Mouse (Mus musculus) CH12.LX (cell line): ENCODE data around the gene Wbp11. TPM values are rescaled to one million over a fixed set of nuclear protein-coding genes. Genes with fewer than 3 reads are reported as not detected.

Experiments used
- DNase-seq: peaks from one replicate; pipeline ENCODE4 v3.0.0-alpha.2; 2013; ENCODE audit errors: extremely low read depth
- H3K27ac ChIP-seq: 2 replicates; pipeline ENCODE4 v1.5.1; 2012; ENCODE audit warnings: low read depth, mild to moderate bottlenecking, control low read depth, moderate library complexity; ENCODE audit not compliant: insufficient read depth
- H3K27me3 ChIP-seq: replicated peaks from 2 replicates; pipeline ENCODE3; 2012; ENCODE audit warnings: inconsistent platforms
- H3K36me3 ChIP-seq, 2 experiments: replicated peaks in 1 of 2; 2 replicates each; pipeline versions ENCODE3 to v1.6.1; 2012; ENCODE audit warnings: inconsistent platforms in 1 of 2, low read length in 1 of 2, mild to moderate bottlenecking in 1 of 2, mixed read lengths in 1 of 2, moderate library complexity in 1 of 2; ENCODE audit not compliant: control insufficient read depth in 1 of 2, insufficient read depth in 1 of 2
- H3K4me1 ChIP-seq, 2 experiments: 2 replicates each; pipeline ENCODE4 v1.6.1; 2012; ENCODE audit warnings: inconsistent platforms in 1 of 2, moderate library complexity in 1 of 2; ENCODE audit not compliant: insufficient read depth in 2 of 2, control insufficient read depth in 1 of 2
- H3K4me2 ChIP-seq: 2 replicates; pipeline ENCODE4 v1.6.1; 2012; ENCODE audit warnings: low read depth, mild to moderate bottlenecking, control low read depth; ENCODE audit not compliant: poor library complexity, insufficient read depth, severe bottlenecking
- H3K4me3 ChIP-seq, 3 experiments: fragments of 150-350 bp in 1 of 3; sonication (generic) in 1 of 3; replicated peaks in 1 of 3; 2 replicates each; pipeline versions ENCODE3 to v1.5.1; 2011 to 2012; ENCODE audit warnings: low read depth in 2 of 3, low read length in 2 of 3, mild to moderate bottlenecking in 2 of 3, moderate library complexity in 2 of 3, control low read depth in 1 of 3, improper control_type of control experiment in 1 of 3, inconsistent platforms in 1 of 3, mixed read lengths in 1 of 3; ENCODE audit not compliant: poor library complexity in 1 of 3
- H3K79me2 ChIP-seq: replicated peaks from 2 replicates; pipeline ENCODE4 v1.6.1; 2012; ENCODE audit warnings: mild to moderate bottlenecking, moderate library complexity; ENCODE audit not compliant: control insufficient read depth, poor library complexity, insufficient read depth, severe bottlenecking; ENCODE audit errors: extremely low read depth
- H3K9ac ChIP-seq: 2 replicates; pipeline ENCODE4 v1.6.1; 2012; ENCODE audit warnings: low read depth, mild to moderate bottlenecking, control low read depth, moderate library complexity; ENCODE audit not compliant: insufficient read depth
- H3K9me3 ChIP-seq: replicated peaks from 2 replicates; pipeline ENCODE3; 2012; ENCODE audit warnings: low read length, inconsistent platforms, mixed read lengths
- BHLHE40 ChIP-seq: IDR thresholded peaks from 2 replicates; pipeline ENCODE4 v1.6.1; 2011; ENCODE audit warnings: mild to moderate bottlenecking, low read depth, low read length, improper control_type of control experiment
- CHD1 ChIP-seq: IDR thresholded peaks from 2 replicates; pipeline ENCODE4 v1.6.1; 2012; ENCODE audit warnings: low read depth, low read length, improper control_type of control experiment, inconsistent platforms
- CHD2 ChIP-seq: IDR thresholded peaks from 2 replicates; pipeline ENCODE4 v1.6.1; 2011; ENCODE audit warnings: low read length, improper control_type of control experiment
- CTCF ChIP-seq, 2 experiments: IDR thresholded peaks in 1 of 2; conservative IDR thresholded peaks in 1 of 2; 2 replicates each; pipeline ENCODE4 v1.5.1; 2011 to 2012; ENCODE audit warnings: low read depth in 2 of 2, low read length in 2 of 2, improper control_type of control experiment in 1 of 2, inconsistent platforms in 1 of 2, mild to moderate bottlenecking in 1 of 2, moderate library complexity in 1 of 2
- E2F4 ChIP-seq: IDR thresholded peaks from 2 replicates; pipeline ENCODE4 v1.6.1; 2011; ENCODE audit warnings: low read depth, low read length, improper control_type of control experiment; ENCODE audit not compliant: insufficient replicate concordance
- ELF1 ChIP-seq: IDR thresholded peaks from 2 replicates; pipeline ENCODE4 v1.6.1; 2014; ENCODE audit warnings: low read depth, mild to moderate bottlenecking, inconsistent platforms, low read length, improper control_type of control experiment
- EP300 ChIP-seq: IDR thresholded peaks from 2 replicates; pipeline ENCODE4 v1.6.1; 2011; ENCODE audit warnings: low read length, improper control_type of control experiment
- ETS1 ChIP-seq: conservative IDR thresholded peaks from 2 replicates; pipeline ENCODE4 v1.6.1; 2012; ENCODE audit warnings: low read depth, mild to moderate bottlenecking, inconsistent platforms, low read length, improper control_type of control experiment, moderate library complexity
- GABPA ChIP-seq: IDR thresholded peaks from 2 replicates; pipeline ENCODE4 v1.6.1; 2012; ENCODE audit warnings: low read depth, low read length, improper control_type of control experiment, inconsistent platforms; ENCODE audit not compliant: insufficient replicate concordance
- HCFC1 ChIP-seq: IDR thresholded peaks from 2 replicates; pipeline ENCODE4 v1.6.1; 2012; ENCODE audit warnings: low read depth, mild to moderate bottlenecking, inconsistent platforms, low read length, improper control_type of control experiment
- IRF4 ChIP-seq: IDR thresholded peaks from 2 replicates; pipeline ENCODE4 v1.6.1; 2014; ENCODE audit warnings: low read depth, mild to moderate bottlenecking, inconsistent platforms, low read length, improper control_type of control experiment
- JUN ChIP-seq: IDR thresholded peaks from 2 replicates; pipeline ENCODE4 v1.6.1; 2011; ENCODE audit warnings: low read depth, mild to moderate bottlenecking, low read length, improper control_type of control experiment, moderate library complexity; ENCODE audit not compliant: insufficient read depth
- JUND ChIP-seq: conservative IDR thresholded peaks from 2 replicates; pipeline ENCODE4 v1.6.1; 2011; ENCODE audit warnings: low read depth, low read length, improper control_type of control experiment
- KAT2A ChIP-seq: IDR thresholded peaks from 2 replicates; pipeline ENCODE4 v1.6.1; 2012; ENCODE audit warnings: low read length, improper control_type of control experiment, inconsistent platforms; ENCODE audit not compliant: insufficient replicate concordance
- MAX ChIP-seq: IDR thresholded peaks from 2 replicates; pipeline ENCODE4 v1.6.1; 2011; ENCODE audit warnings: low read length, improper control_type of control experiment
- MAZ ChIP-seq: IDR thresholded peaks from 2 replicates; pipeline ENCODE4 v1.6.1; 2012; ENCODE audit warnings: low read depth, mild to moderate bottlenecking, inconsistent platforms, low read length, improper control_type of control experiment, moderate library complexity
- MEF2A ChIP-seq: IDR thresholded peaks from 2 replicates; pipeline ENCODE4 v1.6.1; 2014; ENCODE audit warnings: low read depth, mild to moderate bottlenecking, inconsistent platforms, low read length, improper control_type of control experiment, borderline replicate concordance
- MXI1 ChIP-seq: IDR thresholded peaks from 2 replicates; pipeline ENCODE4 v1.6.1; 2011; ENCODE audit warnings: mild to moderate bottlenecking, low read depth, low read length, improper control_type of control experiment
- MYC ChIP-seq: IDR thresholded peaks from 2 replicates; pipeline ENCODE4 v1.6.1; 2011; ENCODE audit warnings: low read depth, mild to moderate bottlenecking, improper control_type of control experiment, low read length
- NELFE ChIP-seq: IDR thresholded peaks from 2 replicates; pipeline ENCODE4 v1.6.1; 2011; ENCODE audit warnings: low read depth, low read length, improper control_type of control experiment
- NRF1 ChIP-seq: IDR thresholded peaks from 2 replicates; pipeline ENCODE4 v1.6.1; 2014; ENCODE audit warnings: low read depth, mild to moderate bottlenecking, inconsistent platforms, low read length, improper control_type of control experiment, moderate library complexity
- PAX5 ChIP-seq: IDR thresholded peaks from 2 replicates; pipeline ENCODE4 v1.6.1; 2012; ENCODE audit warnings: low read length, inconsistent platforms, mixed read lengths
- POLR2A ChIP-seq: IDR thresholded peaks from 2 replicates; pipeline ENCODE4 v1.6.1; 2011; ENCODE audit warnings: low read depth, mild to moderate bottlenecking, improper control_type of control experiment, low read length
- POLR2AphosphoS2 ChIP-seq: IDR thresholded peaks from 2 replicates; pipeline ENCODE4 v1.6.1; 2011; ENCODE audit warnings: low read depth, low read length, improper control_type of control experiment
- RAD21 ChIP-seq: IDR thresholded peaks from 2 replicates; pipeline ENCODE4 v1.6.1; 2011; ENCODE audit warnings: low read depth, mild to moderate bottlenecking, low read length, improper control_type of control experiment, moderate library complexity
- RCOR1 ChIP-seq: conservative IDR thresholded peaks from 2 replicates; pipeline ENCODE4 v1.6.1; 2012; ENCODE audit warnings: low read depth, mild to moderate bottlenecking, inconsistent platforms, low read length, improper control_type of control experiment
- SIN3A ChIP-seq: IDR thresholded peaks from 2 replicates; pipeline ENCODE4 v1.6.1; 2012; ENCODE audit warnings: low read length, improper control_type of control experiment, inconsistent platforms
- SMC3 ChIP-seq: IDR thresholded peaks from 2 replicates; pipeline ENCODE4 v1.6.1; 2011; ENCODE audit warnings: low read depth, low read length, improper control_type of control experiment
- TBP ChIP-seq: conservative IDR thresholded peaks from 2 replicates; pipeline ENCODE4 v1.6.1; 2011; ENCODE audit warnings: low read depth, low read length, improper control_type of control experiment
- TCF12 ChIP-seq: IDR thresholded peaks from 2 replicates; pipeline ENCODE4 v1.6.1; 2014; ENCODE audit warnings: low read depth, mild to moderate bottlenecking, inconsistent platforms, low read length, improper control_type of control experiment
- UBTF ChIP-seq: IDR thresholded peaks from 2 replicates; pipeline ENCODE4 v1.6.1; 2012; ENCODE audit warnings: low read depth, mild to moderate bottlenecking, inconsistent platforms, low read length, improper control_type of control experiment, moderate library complexity
- ZC3H11A ChIP-seq: IDR thresholded peaks from 2 replicates; pipeline ENCODE4 v1.6.1; 2012; ENCODE audit warnings: low read depth, mild to moderate bottlenecking, inconsistent platforms, low read length, improper control_type of control experiment
- ZKSCAN1 ChIP-seq: IDR thresholded peaks from 2 replicates; pipeline ENCODE4 v1.6.1; 2012; ENCODE audit warnings: low read depth, inconsistent platforms, low read length, improper control_type of control experiment, borderline replicate concordance
- ZMIZ1 ChIP-seq: IDR thresholded peaks from 2 replicates; pipeline ENCODE4 v1.6.1; 2012; ENCODE audit warnings: low read depth, mild to moderate bottlenecking, inconsistent platforms, low read length, improper control_type of control experiment
- ZNF384 ChIP-seq: IDR thresholded peaks from 2 replicates; pipeline ENCODE4 v1.6.1; 2012; ENCODE audit warnings: low read depth, low read length, improper control_type of control experiment, inconsistent platforms
- dilution Hi-C: fragments of 300-500 bp; cut with MboI; formaldehyde crosslinking; loops from 2 replicates; pipeline ENCODE4 v1.14.3; 2020; ENCODE audit warnings: low sequenced_read_pairs; ENCODE audit not compliant: extremely low pct_unique_long_range_greater_than_20kb, extremely low pct_ligation_motif_present
- in situ Hi-C: fragments of 300-500 bp; cut with MboI; formaldehyde crosslinking; loops from 3 replicates; pipeline ENCODE4 v1.14.3; 2019; ENCODE audit warnings: low sequenced_read_pairs, low pct_ligation_motif_present, low pct_unique_long_range_greater_than_20kb, mixed read lengths
- polyA plus RNA-seq: library from polyadenylated mRNA; unstranded; fragments of >175 nt; gene quantifications from 2 replicates; pipeline ENCODE4 v1.2.1, GENCODE M21; 2012; ENCODE audit warnings: low read depth; ENCODE audit not compliant: insufficient read length
- total RNA-seq, 2 experiments: library from RNA; depleted of rRNA; stranded (reverse); fragments of 300-350 nt in 1 of 2; fragments of >200 nt in 1 of 2; gene quantifications; 2 replicates each; pipeline ENCODE4 v1.2.3; 2012 to 2014

The Wbp11 gene
- total and polyA plus RNA-seq, 3 experiments, result 27.7 to 189 (median 51.3) TPM

DNA sequence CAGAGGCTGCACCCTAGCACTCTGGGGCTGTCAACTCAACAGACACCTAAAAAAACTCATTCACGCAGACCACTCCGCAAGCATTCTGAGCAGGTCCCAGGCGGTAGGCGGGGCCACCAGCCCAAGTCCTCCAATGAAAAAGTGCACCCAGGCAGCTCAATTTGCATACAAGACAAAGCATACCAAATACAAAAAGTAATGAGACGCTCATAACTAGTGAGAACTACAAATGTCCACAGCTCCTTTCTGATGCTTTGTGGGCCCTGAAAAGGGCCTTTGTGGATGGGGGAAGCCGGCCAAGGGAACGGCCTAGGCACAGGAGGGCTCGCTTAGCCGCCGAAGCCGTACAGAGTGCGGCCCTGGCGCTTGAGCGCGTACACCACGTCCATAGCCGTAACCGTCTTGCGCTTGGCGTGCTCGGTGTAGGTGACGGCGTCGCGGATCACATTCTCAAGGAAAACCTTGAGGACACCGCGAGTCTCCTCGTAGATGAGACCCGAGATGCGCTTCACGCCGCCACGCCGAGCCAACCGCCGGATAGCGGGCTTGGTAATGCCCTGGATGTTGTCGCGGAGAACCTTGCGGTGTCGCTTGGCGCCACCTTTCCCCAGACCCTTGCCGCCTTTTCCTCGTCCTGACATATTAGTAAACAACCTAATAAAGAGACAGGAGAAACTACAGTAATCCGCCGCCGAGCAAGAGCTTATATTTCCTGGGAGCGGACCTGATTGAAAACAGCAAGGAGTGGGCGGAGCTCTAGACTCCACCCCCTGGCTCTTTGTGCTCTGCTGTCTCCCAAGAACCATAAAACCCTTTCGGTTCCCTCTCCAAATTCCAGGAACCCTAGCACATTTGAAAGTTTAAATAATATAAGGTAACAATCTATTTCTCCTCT, 24.0 kb downstream of the Wbp11 start, which contains the start of gene Hist4h4 (continued):
- TF ChIP-seq KAT2A, result peak; percentile 27; the same call in 1 of the 2 replicates

DNA sequence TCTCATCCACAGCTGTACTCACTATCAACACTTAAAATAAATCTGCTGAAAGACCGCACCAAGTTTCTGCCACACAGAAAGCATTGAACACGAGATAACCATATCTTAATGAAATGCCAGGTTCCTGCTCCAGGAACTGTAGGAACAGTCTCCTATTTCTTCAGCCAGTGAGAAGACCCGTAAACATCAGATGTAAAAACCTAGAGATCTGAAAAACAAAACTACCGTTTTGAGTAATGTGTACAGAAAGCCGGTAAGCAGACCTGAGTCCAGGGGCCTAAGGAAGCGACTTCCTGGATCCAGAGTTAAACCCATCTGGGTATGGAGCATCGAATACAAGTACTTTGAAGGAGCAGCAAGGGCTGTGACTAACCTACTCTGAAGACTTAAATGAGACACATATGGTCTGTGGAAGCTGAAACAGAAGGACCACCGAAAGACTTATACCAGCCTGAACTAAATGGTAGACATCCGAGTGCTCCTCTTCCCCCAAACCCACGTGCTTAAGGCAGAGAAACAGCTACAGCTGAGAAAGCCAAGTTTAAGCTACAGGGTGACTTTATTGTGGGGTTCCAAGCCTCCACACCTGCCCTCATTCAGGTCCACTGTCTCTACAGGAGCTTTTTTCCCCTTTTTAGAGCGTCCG, 24.8 kb downstream of the Wbp11 start:
- H3K4me2 ChIP-seq, result peak overlapping the region; percentile 95
- peak; percentile 69 for DNase-seq
- H3K9ac ChIP-seq, result peak overlapping the region; percentile 78
- H3K27ac ChIP-seq, result peak overlapping the region; percentile 100
- dilution Hi-C loops (no loop called here), in situ Hi-C loops (no loop called here)
- peaks cover 2 to 35% of the 10 kb centered on the region in 2 experiments; a peak in 2 of 4 replicates for H3K4me1 ChIP-seq
- H3K36me3 ChIP-seq, result no peaks in the 10 kb centered on the region
- H3K4me3 ChIP-seq, result peak overlapping the region in 2 of 3 experiments; percentile 1 to 56
- H3K79me2 ChIP-seq, result no peaks in the 10 kb centered on the region; the same call in 1 of the 2 replicates
- H3K27me3 ChIP-seq, result no peaks in the 10 kb centered on the region
- no peaks in the 10 kb centered on the region for H3K9me3 ChIP-seq
- peak; percentile 68 for TF ChIP-seq ELF1
- no peak for TF ChIP-seq MEF2A
- TF ChIP-seq UBTF, result no peak
- TF ChIP-seq ETS1, result peak; percentile 37; the same call in 1 of the 2 replicates
- no peak for TF ChIP-seq RAD21
- no peak for TF ChIP-seq RCOR1
- TF ChIP-seq MYC, result peak; percentile 96
- peak; percentile 12; the same call in 1 of the 2 replicates for TF ChIP-seq BHLHE40
- TF ChIP-seq TBP, result no peak
- TF ChIP-seq GABPA, result no peak
- TF ChIP-seq MXI1, result peak; percentile 94
- TF ChIP-seq JUN, result peak; percentile 49; the same call in 1 of the 2 replicates
- no peak for TF ChIP-seq ZNF384
- no peak for TF ChIP-seq PAX5
- TF ChIP-seq NRF1, result no peak
- no peak for TF ChIP-seq SMC3
- TF ChIP-seq E2F4, result no peak
- TF ChIP-seq POLR2AphosphoS2, result no peak
- TF ChIP-seq POLR2A, result peak; percentile 16; the same call in 1 of the 2 replicates
- TF ChIP-seq JUND, result peak; percentile 88
- peak; percentile 69; the same call in 1 of the 2 replicates for TF ChIP-seq SIN3A
- TF ChIP-seq CTCF (conservative IDR thresholded peaks at IDR 0.05 in 1 of 2, IDR thresholded peaks at IDR 0.05 in 1 of 2; ENCODE audit: low read depth in 2 of 2, low read length in 2 of 2), result no peak
- TF ChIP-seq CHD1, result no peak
- TF ChIP-seq IRF4, result peak; percentile 81
- TF ChIP-seq HCFC1, result no peak
- peak; percentile 84 for TF ChIP-seq MAX
- TF ChIP-seq NELFE, result no peak
- TF ChIP-seq CHD2, result no peak; the same call in 1 of the 2 replicates
- no peak for TF ChIP-seq ZMIZ1
- TF ChIP-seq EP300, result peak; percentile 79
- TF ChIP-seq ZKSCAN1, result no peak
- no peak for TF ChIP-seq ZC3H11A
- TF ChIP-seq MAZ, result no peak
- TF ChIP-seq TCF12, result no peak
